Mouse (Mus musculus) cerebellum, adult (tissue): Measurements from ENCODE around the gene Znrf3.

Experiments used
- ATAC-seq: cut with Nextera tagmentation; 2 replicates; pipeline ENCODE4 v1.9.2; 2017; ENCODE audit warnings: mild to moderate bottlenecking, moderate library complexity, mixed read lengths; ENCODE audit not compliant: insufficient number of reproducible peaks, low FRiP score, low TSS enrichment

The Znrf3 gene

GRCm38 (mm10) chr11:5325217-5325616 is 119.4 kb downstream of the Znrf3 start:
- ATAC-seq, result no peak

DNA sequence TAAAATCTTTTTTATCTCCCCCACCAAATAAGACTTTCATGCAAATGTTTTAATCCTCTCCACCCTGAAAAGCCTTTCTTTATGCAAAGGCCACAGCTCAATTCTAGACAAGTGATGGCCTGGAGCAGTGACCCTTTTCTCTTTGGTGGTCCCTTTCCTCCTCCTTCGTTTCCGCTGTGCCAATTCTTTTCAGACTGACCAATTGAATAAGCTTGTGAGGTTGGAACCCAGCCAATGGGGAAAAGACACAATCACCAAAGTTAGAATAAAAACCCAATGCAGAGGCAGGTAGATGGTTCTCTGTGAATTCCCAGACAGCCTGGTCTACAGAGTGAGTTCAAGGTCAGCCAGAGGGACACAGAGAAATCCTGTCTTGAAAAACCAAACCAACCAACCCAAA is 120.4 kb downstream of the Znrf3 start:
- ATAC-seq, result no peak

DNA sequence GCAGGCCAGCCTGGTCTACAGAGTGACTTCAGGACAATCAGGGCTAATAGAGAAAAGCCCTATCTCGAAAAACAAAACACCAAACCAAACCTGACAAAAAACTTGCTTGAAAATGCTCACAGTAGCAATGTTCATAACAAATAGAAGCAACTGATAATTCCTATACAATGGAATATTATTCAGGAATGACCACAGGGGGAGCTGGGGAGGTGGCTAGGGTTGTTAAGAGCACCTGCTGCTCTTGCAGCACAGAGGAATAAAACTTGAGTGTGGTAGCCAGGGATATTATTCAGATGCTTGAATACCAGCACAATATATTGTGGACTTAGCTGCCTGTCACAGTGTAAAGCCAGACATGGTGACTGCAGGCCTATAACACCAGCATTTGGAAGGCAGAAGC is 123.0 kb downstream of the Znrf3 start:
- ATAC-seq, result no peak

DNA sequence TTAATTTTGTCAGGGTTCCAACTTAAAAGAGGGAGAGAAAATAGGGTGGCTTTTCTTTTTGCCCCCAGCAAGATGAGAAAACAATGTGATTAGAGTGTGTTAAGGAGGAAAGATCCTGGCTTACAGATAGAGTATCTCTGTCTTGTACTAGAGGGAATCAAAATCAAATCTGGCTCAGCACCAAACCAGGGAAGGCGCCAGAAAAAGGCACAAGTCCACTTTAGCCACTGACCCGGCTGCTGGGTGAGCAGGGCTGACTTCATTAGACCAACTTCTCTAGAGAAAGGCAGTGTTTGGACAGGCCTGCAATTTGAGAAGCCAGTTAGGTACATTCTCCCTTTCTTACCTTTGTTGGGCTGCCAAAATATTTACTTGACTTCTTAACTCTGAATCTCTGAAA is 125.7 kb downstream of the Znrf3 start:
- ATAC-seq, result no peak

DNA sequence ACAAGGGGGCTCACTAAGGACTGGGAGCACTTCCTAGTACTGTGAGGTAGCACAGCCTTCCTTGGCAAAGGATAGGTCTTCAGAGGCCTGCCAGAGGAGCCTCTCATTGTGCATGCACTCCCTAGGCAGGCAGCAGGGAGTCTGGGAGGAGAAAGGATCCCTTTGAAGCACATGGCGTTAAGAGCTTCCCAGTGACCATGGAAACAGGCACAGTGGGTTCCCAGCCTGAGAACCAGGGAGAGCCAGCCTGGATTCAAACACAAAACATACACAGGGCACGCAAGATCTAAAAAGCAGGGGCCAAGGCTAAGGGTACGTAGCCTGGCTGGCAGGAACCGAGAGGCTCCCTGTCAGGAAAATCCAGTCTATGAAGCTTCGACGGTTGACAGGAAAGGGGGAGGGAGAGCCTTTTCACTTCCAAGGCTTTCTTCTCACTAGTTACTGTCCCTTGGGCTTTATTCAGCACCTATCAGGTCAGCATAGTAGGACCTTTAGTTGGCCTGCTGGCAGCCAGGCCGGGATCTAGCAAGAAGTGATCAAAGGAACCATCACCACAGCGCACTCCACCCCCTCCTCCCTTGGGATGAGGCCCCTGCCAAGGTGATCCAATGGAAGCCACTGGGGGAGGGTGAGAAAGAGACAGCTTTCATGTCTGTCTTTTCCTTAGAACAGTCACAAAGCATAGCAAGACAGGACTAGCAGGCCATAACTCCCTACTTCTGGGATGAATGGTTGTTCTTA is 126.4 kb downstream of the Znrf3 start:
- ATAC-seq, result no peak

GRCm38 (mm10) chr11:5314796-5315195 is 129.9 kb downstream of the Znrf3 start:
- peak; percentile 91 for ATAC-seq

- ATAC-seq, result no peak
Observed at GRCm38 (mm10) chr11:5314330-5314741, 130.3 kb downstream of the Znrf3 start.

- ATAC-seq, result no peak
Observed at GRCm38 (mm10) chr11:5307024-5307905, 137.4 kb downstream of the Znrf3 start.

DNA sequence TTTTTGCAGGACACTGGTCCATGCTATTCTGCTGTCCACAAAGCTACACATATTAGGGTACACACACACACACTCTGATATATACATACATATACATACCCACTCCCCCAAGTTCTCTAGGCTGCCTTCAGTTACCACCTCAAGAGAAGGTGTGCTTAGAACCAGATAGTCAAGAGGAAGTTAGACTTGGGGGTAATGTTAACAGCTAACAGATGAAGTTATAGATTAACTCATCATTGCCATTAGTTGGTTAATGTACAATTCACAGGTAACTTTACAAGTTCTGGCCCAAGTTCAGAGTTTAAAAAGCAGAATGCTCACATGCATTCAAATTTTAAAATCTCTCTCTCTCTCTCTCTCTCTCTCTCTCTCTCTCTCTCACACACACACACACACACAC is 138.6 kb downstream of the Znrf3 start:
- ATAC-seq, result no peak

DNA sequence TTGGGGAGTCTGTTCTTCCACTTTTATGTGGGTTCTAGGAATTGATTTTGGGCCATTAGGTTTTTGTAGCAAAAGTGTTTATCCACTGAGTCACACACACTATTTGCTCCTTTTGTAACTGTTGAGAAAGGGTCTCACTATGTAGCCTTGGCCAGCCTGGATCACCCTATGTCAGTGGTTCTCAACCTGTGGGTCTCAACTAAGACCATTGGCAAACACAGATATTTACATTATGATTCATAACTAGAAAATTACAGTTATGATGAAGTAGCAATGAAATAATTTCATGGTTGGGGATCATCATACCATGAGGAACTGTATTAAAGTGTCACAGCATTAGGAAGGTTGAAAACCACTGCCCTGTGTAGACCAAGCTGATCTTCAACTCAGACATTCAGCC is 140.1 kb downstream of the Znrf3 start:
- ATAC-seq, result no peak

DNA sequence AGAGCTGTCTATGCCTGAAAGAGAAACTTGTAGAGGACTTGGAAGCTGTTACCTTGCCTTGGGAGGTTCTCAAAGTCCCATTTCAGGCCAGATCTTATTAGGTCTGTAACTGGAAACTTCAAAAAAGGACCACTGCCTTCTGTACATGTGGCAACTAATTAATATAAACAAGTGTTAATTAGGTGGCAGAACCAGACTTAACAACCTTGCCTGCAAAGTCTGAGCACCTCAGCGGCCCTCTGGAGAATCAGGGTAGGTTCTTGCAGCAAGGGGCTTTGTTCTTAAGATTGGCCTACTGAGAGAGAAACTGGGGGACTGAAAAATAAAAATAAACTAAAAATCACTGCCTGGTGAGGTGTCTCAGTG is 146.7 kb downstream of the Znrf3 start:
- no peak for ATAC-seq

GRCm38 (mm10) chr11:5297148-5298006 is 147.3 kb downstream of the Znrf3 start:
- no peak for ATAC-seq

- ATAC-seq, result no peak
Observed at GRCm38 (mm10) chr11:5296576-5297115, 148.0 kb downstream of the Znrf3 start.

DNA sequence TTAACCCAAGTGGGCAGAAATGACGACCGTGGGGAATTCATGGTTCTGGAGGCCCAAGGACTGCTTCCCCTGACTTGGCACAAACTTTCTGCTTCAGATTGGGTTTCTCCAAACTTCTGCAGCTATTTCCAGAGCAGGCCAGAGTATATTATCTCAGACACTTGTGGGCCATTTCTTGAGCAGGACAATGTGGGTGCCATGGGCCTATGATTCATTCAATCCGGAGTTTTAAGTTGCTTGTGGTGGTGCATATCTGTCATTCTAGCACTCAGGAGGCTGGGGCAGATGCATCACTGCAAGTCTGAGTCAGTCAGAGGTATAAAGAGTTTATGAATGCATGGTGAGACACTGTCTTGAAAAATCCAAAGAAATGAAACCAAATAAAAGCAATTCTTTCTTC is 149.8 kb downstream of the Znrf3 start:
- ATAC-seq, result no peak

- ATAC-seq, result no peak
Observed at GRCm38 (mm10) chr11:5290691-5291090, 154.0 kb downstream of the Znrf3 start.

GRCm38 (mm10) chr11:5289826-5290580 is 154.6 kb downstream of the Znrf3 start:
- ATAC-seq, result no peak

- no peak for ATAC-seq
Observed at GRCm38 (mm10) chr11:5283987-5284386, 160.7 kb downstream of the Znrf3 start.

- ATAC-seq, result no peak
Observed at GRCm38 (mm10) chr11:5280932-5281331, 163.7 kb downstream of the Znrf3 start.

- no peak for ATAC-seq
Observed at GRCm38 (mm10) chr11:5278463-5278862, 166.2 kb downstream of the Znrf3 start.
